Mouse (Mus musculus) left cerebral cortex, adult 11 months (tissue): ENCODE data around the gene Rad23b.
A peak's percentile ranks its signal among the peaks of the same experiment; 100 is the strongest.
"Not testable (repeated sequence)": the region's sequence is repeated elsewhere in the genome, so short reads cannot be mapped to it uniquely, and the experiment has no call there.

ENCODE experiments used
- DNase-seq: peaks from one replicate; pipeline ENCODE4 v3.0.0; 2022; ENCODE audit warnings: low spot score

The Rad23b gene

DNA sequence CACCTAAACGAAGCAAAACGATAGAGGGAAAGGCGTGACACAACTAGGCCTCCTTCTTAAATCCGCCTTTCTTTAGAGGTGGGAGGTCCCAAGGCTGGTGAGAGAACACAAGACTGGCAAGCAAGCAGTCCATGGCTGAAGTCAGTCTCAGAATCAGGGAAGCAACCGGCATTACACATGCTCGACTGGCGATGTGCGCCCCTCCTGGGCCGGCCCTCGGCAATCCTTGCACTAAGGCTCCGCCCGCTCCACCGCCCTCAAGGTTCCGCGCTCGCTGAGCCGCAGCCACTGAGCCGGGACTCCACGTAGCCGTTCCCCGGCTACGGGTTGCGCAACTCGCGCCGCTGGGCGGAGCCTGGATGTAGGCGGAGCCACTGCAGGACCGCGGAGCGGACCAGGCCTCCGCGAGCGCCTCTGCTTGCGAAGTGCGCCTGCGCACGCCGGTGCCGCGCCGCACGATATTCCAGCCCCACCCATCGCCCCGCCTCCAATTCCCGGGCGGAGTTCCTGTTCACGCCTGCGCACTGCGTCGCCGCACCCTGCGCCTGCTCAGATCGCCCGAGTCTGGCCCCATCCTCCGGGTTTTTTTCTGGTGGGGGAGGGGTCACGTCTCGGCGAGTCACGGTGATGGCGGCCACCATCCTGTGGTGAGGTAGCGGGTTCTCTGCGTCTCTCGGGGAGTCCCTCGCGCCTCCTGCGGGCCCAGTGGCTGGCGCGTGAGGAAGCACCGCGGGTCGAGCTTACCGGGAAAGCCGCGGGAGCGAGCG is at the start of gene Rad23b:
Gene Rad23b (plus strand): TSS at position 592 of the 767 bp plus-strand sequence.
- peak; percentile 100 for DNase-seq

DNA sequence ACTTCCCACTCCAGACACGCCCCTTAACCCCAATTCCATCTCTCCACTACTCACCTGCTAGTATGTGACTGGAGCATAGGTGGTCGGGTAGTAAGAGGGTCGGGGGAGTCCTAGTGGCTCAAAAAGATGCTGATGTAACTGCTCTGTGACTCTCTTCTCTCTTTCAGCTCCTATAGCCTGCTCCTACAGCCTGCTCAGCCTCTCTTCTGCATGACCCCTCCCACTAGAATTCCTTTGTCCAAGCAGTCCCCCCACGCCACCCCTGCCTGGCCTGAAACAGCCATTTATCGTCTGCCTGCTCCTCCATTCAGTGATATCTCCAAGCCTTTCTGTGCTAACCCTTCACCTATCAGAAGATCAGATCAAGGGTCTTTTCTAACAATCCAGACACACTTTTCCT is 45.7 kb upstream of the Rad23b start:
- DNase-seq = no peak

DNA sequence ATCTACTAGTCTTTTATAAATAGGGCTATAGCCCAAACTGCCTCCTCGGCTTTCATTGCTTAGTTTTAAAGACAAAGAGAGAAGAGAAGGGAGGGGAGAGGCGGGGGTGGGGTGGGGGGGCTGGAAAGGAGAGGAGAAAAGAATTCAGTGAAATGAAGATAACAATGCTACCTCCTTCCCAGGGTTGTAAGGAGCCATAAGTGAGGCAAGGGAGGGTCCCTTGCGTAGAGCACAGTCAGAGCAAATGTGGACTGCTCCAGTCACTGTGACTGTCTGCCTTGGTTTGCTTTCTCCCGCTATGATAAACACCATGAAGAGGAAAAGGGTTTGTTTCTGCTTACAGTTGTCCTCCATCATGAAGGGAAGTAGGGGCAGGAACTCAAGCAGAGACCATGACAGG is 43.2 kb upstream of the Rad23b start:
- DNase-seq = no peak

DNA sequence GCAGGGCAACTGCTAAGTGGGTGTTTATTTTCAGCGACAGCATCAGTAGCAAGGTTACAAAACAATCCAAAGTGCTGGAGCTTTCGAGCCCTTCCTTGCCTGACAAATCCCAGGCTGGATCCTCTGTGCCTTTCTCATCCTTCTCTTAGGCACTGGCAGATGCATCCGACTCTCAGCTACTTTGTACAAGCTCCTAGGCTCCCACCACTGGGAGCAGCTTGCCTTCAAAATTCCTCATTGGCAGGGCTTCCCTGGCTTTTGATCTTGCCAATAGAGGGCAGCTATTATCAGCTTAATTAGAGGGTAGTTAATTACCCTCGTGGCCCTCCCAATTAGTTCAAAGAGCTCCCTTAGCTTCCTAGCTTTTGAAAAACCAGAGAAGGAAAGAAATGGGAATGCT is 33.1 kb upstream of the Rad23b start:
- DNase-seq = no peak

DNA sequence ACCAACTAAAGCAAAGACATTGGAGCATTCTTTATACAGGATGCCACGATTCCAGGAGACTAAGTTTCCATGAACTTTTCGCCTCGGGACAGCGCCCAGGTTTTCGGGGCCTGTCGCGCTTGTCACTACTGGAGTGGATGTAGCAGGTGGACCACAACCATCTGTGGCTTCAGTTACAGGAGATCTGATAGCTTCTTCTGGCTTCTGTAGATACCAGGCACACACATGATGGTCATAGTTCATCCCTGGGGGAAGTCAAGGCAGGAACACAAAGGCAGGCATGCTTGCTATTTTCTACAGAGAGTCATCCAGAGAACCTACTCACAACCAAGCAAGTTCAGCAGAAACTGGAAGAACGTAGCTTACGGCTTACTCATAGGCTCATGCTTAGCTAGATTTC is 31.5 kb upstream of the Rad23b start:
- DNase-seq = not testable (repeated sequence)

DNA sequence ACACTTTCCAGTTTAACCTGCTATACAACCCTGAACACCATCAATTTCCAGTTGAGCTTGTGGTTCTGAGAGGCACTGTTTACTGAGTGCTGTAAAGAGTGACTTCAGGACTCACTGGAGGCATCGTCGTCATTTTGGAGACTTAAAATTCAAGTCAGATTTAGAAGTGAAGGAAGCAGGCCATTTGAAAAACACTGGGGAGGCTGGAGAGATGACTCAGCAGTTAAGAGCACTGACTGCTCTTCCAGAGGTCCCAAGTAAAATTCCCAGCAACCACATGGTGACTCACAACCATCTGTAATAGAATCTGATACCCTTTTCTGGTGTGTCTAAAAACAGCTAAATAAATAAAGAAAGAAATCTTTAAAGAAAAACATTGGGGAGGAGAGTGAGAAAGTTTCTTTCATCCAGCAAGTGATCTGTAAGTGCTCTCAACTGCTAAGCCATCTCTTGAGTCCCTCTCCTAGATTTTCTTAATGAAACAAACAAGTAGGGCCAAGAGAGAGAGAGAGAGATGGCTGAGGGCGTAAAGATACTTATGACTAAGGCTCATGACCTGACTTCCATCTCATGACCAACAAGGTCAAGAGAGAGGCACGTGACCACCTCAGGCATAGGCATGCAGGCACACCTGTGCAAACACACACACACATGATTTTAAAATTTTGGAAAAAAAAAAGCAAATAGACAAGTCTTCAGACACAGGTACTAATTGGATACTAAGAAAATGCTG is 23.9 kb upstream of the Rad23b start:
- no peak for DNase-seq

DNA sequence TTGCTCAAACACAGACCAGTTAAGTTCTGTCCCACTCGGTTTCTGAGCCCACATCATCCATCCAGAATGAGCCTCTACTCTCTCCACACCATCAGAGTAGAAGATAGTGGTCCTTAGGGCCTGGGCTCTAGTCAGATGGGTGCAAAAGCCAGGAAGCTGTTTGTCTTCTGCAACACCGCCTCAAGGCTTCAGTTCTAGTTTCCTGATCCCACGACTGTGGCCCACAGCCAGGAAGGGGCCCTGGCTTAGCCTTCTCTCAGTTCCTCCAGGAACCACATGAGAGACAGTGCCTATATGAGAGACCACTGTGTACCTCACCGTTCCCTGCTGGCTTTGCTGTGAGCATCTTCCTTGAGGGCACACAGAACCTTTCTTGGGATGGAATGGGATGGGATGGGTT is 22.3 kb upstream of the Rad23b start:
- DNase-seq = no peak

DNA sequence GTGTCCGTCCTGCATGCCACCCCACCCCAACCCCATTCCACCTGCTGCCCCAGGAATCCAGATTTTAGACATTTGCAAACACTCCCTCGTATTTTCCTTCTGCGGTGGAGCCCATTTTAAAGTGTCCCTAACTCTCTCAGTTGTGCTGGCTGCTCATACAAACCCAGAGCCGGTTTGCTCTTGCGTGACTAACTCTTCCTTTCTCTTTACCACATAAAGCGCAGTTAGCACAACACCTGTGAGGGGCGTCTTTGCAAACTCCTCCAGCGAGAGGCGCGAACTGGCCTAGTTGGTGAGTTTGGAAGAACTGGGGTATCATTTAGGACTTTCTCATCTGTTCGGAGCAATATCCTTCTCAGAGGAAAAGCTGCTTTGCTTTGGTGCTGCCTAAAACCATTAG is 21.4 kb upstream of the Rad23b start:
- no peak for DNase-seq

DNA sequence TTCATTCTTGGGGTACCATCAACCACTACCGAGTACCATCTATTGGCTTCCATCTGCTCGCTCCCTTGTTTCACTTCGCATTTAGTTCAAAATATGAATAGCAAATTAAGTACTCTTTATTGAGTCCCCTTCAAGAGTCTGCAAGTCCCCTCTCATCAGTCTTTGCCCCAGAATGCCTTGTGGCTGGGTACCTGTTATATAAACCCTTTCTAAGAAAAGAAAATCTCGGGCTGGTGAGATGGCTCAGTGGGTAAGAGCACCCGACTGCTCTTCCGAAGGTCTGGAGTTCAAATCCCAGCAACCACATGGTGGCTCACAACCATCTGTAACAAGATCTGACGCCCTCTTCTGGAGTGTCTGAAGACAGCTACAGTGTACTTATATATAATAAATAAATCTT is 20.9 kb upstream of the Rad23b start:
- not testable (repeated sequence) for DNase-seq

DNA sequence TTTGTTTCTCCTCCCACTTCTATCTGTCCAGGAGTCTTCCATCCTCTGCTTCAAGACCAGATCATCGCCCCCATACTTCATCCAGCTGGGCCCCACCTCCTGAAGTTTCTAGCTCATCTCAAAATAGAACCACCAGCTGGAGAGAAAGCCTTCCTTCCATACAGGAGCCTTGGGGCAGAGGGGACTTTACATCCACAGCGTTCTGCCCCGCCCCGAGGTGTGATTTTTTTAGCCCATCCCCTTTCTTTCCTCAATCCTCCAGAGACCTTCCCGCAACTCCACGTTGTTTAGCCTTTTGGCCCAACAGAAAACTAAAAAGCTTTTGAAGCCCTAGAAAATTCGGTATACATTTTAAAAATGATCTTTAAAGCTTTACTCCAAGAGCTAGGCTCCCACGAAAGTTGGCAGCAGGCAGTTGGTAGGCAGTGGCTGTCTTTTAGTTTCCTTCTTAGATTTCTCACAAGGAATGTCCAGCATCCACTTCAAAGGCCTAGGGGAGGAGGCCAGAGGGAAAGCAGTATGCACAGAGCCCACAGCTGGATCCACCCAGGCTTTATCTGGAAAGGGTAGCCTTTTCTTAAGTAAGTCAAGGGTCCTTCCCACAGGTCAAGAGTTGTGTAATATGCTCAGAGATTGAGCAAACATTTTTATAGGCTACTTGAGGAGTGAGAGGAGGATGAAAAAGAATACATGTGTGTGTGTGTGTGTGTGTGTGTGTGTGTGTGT is 20.1 kb upstream of the Rad23b start:
- no peak for DNase-seq

DNA sequence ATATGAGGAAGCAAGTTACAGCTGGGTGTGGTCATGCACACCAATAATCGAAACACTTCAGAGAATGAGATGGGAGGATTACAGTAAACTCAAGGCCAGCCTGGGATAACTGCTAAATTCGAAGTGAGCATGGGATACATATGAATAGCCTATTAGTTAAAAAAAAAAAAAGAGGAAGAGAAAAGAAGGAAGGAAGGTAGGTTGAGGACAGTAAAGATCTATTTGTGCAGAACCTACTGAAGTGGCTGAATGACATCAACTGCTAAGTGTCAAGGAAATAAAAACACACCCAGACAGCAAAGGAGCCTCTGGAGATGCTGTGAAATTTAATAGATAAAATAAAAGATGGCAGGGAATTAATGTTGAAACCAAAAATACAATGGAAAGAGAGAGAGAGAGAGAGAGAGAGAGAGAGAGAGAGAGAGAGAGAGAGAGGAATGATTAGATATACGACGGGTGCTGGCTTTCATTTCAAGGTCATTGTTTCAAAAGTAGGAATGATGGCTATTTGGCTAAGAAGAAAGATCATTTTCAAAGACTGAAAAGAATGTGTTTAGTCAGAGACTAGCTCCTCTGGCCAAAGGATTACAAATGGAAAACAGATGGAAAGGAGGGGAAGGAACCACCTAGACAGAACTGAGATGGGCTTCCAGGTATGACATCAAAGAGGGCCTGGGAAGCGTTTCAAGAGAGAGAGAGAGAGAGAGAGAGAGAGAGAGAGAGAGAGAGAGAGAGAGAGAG is 14.6 kb upstream of the Rad23b start:
- DNase-seq = no peak

DNA sequence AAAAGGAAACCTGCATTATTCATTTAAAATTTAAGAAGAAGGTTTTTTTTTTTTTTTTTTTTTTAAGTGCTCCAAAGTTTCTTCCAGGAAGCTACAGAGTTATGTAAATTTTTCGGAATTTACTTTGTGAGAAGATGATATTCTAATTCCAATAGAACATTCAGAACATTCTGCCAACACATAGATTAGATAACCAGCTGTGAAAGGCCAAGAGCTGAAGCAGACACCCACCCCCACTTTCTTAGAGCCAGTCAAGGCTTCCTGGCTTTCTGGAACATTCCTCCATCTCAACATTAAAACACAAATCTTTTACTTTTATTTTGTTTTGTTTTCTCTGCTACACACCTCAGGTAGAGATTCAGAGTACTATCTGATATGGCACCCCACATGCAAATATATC is 10.9 kb upstream of the Rad23b start:
- DNase-seq = no peak

DNA sequence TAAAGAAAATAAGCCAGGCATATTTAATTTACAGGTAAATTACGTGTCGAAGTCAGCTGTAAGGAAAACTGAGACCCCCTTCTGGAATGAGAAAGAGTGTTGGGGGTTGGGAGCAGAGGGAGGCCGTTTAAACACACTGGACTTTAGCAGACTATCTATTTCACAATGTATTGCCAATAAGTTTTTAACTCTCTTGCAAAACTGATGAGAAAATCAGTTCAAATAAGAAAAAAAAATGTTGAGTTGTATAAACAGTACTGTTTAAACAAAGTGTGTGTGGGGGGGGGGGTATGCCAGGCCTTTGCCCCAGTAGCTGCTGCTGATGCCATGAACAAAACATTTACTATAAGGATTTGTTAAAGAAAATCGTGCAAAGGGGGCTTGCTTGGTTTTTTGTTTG is 10.5 kb upstream of the Rad23b start:
- DNase-seq = no peak

DNA sequence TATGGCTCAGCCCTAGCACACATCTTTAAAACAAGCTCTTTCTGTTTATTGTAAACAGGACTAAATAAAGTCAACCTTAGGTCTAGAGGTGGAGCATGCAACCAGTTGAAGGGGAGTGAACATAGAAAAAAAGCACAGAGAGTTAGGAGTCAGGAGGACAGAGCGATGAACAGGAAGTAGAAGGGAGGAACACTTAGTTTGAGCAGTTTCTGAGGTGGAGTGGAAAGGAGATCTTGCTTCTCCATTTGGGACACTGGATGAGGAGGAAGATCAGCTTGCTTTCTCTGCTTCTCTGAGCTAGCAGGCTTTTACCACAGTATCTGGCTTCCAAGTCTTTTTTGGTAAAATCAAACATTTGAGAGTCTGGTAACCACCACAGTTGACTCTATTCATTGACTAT is 8.0 kb upstream of the Rad23b start:
- no peak for DNase-seq

DNA sequence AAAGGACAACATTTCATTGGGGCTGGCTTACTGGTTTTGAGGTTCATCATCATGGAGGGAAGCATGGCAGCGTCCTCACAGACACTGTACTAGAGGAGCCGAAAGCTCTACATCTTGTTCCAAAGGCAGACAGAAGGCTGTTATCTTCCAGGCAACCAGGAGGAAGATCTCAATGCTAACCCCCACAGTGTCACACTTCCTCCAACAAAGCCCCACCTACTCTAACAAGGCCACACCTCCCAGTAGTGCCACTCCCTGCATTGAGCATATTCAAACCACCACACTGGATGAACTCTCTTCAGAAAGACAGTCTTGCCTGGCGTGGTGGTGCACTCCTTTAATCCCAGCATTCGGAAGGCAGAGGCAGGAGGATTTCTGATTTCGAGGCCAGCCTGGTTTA is 7.2 kb upstream of the Rad23b start:
- no peak for DNase-seq

DNA sequence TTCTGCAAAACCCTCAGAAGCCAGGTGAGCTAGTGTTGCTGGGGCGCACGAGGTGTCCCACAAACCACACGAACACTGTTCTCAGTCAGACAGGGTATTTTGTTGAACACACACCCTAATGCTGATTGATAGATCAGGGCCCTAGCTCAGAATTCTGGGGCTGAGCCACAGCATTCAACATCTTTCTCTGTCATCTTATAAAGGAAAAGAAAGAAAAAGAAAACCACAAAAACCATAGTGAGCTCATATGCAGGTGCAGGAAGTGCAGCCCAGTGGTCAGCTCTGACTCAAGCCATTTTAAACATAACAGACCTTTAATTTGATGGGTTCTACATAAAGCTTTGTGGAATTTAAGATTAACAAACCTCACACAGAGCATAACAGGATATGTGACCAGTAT is 6.6 kb upstream of the Rad23b start:
- no peak for DNase-seq

DNA sequence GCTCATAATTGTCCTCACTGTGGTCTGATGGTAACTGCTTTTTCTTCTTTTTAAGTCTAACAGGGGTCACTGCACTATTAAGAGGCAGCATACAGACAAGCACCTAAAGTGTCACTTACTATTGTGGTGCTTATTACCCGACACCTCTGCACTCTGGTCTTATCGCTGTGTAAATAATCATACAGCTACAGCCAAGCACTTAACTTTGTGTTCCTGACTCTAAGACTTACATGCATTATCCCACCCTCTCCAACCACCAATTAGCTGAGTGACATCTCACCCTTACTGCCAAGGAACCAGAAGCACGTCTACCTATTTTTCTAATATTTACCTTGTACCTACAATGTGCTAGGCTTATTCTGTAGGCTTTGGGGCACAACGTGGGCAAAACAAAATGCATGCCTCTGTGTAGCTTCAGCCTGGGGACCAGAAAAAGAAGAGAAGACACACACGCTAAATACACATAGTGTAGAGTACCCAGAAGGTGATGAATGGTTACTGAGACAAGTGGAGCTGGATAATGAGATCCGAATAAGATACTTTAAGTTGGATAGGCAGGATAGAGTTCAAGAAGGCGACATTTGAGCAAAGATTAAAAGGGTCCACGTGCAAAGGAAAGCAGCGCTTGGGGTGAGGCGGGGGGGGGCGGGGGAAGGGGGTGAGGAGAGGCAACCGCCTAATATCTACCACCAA is 938 bp upstream of the Rad23b start:
- DNase-seq = no peak

DNA sequence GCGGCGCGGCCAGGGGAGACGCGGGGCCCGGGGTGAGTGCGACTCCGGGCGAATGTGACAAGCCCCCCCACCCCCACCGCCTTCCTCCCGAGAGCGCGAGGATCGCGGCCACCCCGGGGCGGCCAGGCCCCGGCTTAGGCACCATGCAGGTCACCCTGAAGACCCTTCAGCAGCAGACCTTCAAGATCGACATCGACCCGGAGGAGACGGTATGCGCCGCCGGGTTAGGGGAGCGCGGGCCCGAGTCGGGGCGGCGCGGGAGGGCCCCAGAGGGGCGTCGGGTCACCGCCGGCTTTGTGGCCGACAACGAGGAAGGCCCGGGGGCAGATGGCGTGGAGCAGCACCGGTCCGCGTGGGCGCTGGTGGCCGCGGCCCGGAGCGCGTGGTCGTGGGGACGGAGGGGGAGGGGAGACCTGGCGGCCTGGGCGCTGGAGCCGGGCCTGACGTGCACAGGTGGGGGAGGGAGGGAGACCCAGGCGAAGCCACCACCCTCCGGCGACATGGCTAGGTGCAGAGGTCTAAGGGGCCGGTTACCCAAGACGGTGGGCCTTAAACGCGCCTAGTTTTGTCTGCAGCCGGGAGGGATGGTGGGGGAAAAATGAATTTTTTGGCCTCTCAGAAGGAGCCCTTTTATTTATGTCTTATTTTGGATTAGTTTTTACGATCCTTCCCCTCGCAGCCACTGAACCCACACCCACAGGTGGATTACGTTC is 532 bp downstream of the Rad23b start:
- no peak for DNase-seq

DNA sequence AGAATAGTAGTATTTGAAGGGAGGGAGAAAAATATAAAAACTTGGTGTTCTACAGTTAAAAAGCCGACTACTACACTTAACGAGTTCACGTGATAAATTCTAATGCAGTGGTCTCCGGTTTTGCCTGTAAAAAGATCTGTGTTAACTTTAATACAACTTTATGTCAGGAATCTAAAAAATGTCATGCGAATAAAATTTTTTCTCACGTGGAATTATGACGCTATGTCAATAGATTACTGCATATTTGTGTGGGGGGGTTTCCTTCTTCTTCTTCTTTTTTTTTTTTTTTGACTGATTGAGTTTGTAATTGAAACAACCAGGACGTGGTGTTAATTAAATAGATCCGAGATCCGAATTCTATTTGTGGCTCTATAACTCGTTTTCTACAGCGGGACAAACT is 1.2 kb downstream of the Rad23b start:
- no peak for DNase-seq

DNA sequence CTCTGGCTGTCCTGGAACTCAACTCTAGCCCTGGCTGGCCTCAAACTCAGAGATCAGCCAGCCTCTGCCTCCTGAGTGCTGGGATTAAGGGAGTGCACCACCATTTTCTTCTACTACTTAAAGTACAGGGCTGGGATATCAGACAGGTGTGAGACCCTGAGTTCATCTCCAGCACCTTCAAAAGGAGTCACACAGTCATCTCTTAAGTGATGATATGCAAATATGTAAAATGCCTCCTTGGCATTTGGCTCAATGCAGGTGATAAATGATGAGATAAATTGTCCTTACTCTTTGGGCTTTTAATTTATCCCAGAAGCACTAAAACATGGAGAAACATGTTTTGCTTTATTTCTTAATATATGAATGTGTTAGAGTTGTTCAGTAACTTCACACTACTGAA is 2.0 kb downstream of the Rad23b start:
- DNase-seq = no peak

DNA sequence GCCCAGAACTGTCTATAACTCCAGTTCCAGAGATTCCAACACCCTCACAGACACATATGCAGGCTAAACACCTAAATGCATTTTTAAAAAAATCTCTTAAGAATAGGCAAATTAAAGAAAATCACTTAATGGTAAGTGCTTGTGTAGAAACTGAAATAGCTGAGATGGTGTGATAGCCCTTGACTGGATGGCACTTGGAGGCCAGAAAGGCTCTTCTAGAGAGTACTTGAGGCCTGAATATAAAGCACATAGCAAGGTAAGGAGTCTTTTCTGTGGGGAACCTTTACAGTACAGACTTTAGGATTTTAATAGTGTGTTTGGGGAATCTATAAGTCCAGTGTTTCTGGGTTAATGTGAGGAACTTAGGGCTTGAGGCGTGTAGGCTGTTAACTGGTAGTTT is 4.2 kb downstream of the Rad23b start:
- no peak for DNase-seq
